Mouse (Mus musculus): ENCODE measurements around the gene Mycbpap. TPM values are rescaled to one million over a fixed set of nuclear protein-coding genes. Genes with fewer than 3 reads are reported as not detected.

Mycbpap gene
- total RNA-seq (2018; cell fraction: chromatin; rRNA removed) = 1 to 10 TPM in 13 of 26 experiments, under 1 TPM in 11, not detected in 2; 0.33 to 3.8 (median 1.1) TPM
- under 1 TPM in 22 of 26 experiments, not detected in 4; 0.03 to 0.94 (median 0.11) TPM for total RNA-seq (2018; cell fraction: cytosol; rRNA removed)
- total RNA-seq (2018; cell fraction: nucleus; rRNA removed) = 1 to 10 TPM in 5 of 26 experiments, under 1 TPM in 19, not detected in 2; 0.23 to 2.4 (median 0.55) TPM
- polyA plus RNA-seq (2018) = 0.11 to 0.23 TPM in 2 of 3 replicates, not detected in the other

GRCm38 (mm10) chr11:94521219-94521843 is at the start of gene Mycbpap:
Mycbpap (minus strand) TSS chr11:94521742.
- WGBS (ENCODE audit: missing documents) = 4% methylated on average over 41 of the region's 42 CpGs
- no peak within 1 kb of the TSS for H3K27ac ChIP-seq
- no peaks in the 10 kb centered on the region for H3K36me3 ChIP-seq (ENCODE audit: inconsistent target)
- no peaks in the 10 kb centered on the region for H3K79me2 ChIP-seq (ENCODE audit: inconsistent target)
- H3K4me3 ChIP-seq (ENCODE audit: inconsistent target) = peak within 1 kb of the TSS; percentile 17; the same call in 1 of the 2 replicates

- no peaks in the 10 kb centered on the region for H3K79me2 ChIP-seq (ENCODE audit: inconsistent target)
- WGBS (ENCODE audit: missing documents) = 41% methylated on average over 9 of the region's 9 CpGs
- H3K4me3 ChIP-seq (ENCODE audit: inconsistent target) = no peak overlapping the region
- no peak overlapping the region for H3K27ac ChIP-seq
- H3K36me3 ChIP-seq (ENCODE audit: inconsistent target) = no peaks in the 10 kb centered on the region
Measured at GRCm38 (mm10) chr11:94570612-94571011, 49.1 kb upstream of the Mycbpap start.

- Histone ChIP-seq H3K4me3 (ENCODE audit: inconsistent target) (no peak overlapping the region), H3K36me3 (ENCODE audit: inconsistent target) (no peaks in the 10 kb centered on the region), H3K27ac (no peak overlapping the region), H3K79me2 (ENCODE audit: inconsistent target) (no peaks in the 10 kb centered on the region)
- 93% methylated on average over 7 of the region's 7 CpGs for WGBS (ENCODE audit: missing documents)
Measured at GRCm38 (mm10) chr11:94567326-94567725, 45.8 kb upstream of the Mycbpap start.

GRCm38 (mm10) chr11:94566534-94566933 is 45.0 kb upstream of the Mycbpap start:
- H3K27ac ChIP-seq = no peak overlapping the region
- WGBS (ENCODE audit: missing documents) = 97% methylated on average over 6 of the region's 6 CpGs
- no peaks in the 10 kb centered on the region for H3K79me2 ChIP-seq (ENCODE audit: inconsistent target)
- H3K4me3 ChIP-seq (ENCODE audit: inconsistent target) = no peak overlapping the region
- H3K36me3 ChIP-seq (ENCODE audit: inconsistent target) = no peaks in the 10 kb centered on the region

GRCm38 (mm10) chr11:94565151-94565479 is 43.6 kb upstream of the Mycbpap start:
- Histone ChIP-seq H3K79me2 (ENCODE audit: inconsistent target) (no peaks in the 10 kb centered on the region), H3K36me3 (ENCODE audit: inconsistent target) (no peaks in the 10 kb centered on the region), H3K27ac (no peak overlapping the region), H3K4me3 (ENCODE audit: inconsistent target) (no peak overlapping the region)
- 50% methylated on average over 16 of the region's 16 CpGs for WGBS (ENCODE audit: missing documents)

- no peak within 1 kb of the TSS for H3K27ac ChIP-seq
- H3K4me3 ChIP-seq (ENCODE audit: inconsistent target) = no peak within 1 kb of the TSS
- no peaks in the 10 kb centered on the region for H3K79me2 ChIP-seq (ENCODE audit: inconsistent target)
- no peaks in the 10 kb centered on the region for H3K36me3 ChIP-seq (ENCODE audit: inconsistent target)
- 13% methylated on average over 34 of the region's 35 CpGs for WGBS (ENCODE audit: missing documents)
Measured at GRCm38 (mm10) chr11:94564437-94565150, 43.1 kb upstream of the Mycbpap start, which contains the start of gene Chad. Chad (plus strand) TSS chr11:94565047.

GRCm38 (mm10) chr11:94563821-94564220 is 42.3 kb upstream of the Mycbpap start:
- Histone ChIP-seq H3K27ac (no peak overlapping the region), H3K36me3 (ENCODE audit: inconsistent target) (no peaks in the 10 kb centered on the region), H3K4me3 (ENCODE audit: inconsistent target) (no peak overlapping the region), H3K79me2 (ENCODE audit: inconsistent target) (no peaks in the 10 kb centered on the region)
- 28% methylated on average over 5 of the region's 5 CpGs for WGBS (ENCODE audit: missing documents)

- Histone ChIP-seq H3K4me3 (ENCODE audit: inconsistent target) (no peak overlapping the region), H3K79me2 (ENCODE audit: inconsistent target) (no peaks in the 10 kb centered on the region), H3K27ac (no peak overlapping the region), H3K36me3 (ENCODE audit: inconsistent target) (no peaks in the 10 kb centered on the region)
- WGBS (ENCODE audit: missing documents) = 94% methylated on average over 5 of the region's 5 CpGs
Measured at GRCm38 (mm10) chr11:94563383-94563782, 41.8 kb upstream of the Mycbpap start.

- 97% methylated on average over 3 of the region's 3 CpGs for WGBS (ENCODE audit: missing documents)
Measured at GRCm38 (mm10) chr11:94558226-94558625, 36.7 kb upstream of the Mycbpap start.

GRCm38 (mm10) chr11:94550442-94550744 is 28.9 kb upstream of the Mycbpap start:
- H3K36me3 ChIP-seq (ENCODE audit: inconsistent target) = no peaks in the 10 kb centered on the region
- WGBS (ENCODE audit: missing documents) = 45% methylated on average over 5 of the region's 5 CpGs
- H3K27ac ChIP-seq = no peak overlapping the region
- H3K4me3 ChIP-seq (ENCODE audit: inconsistent target) = no peak overlapping the region
- H3K79me2 ChIP-seq (ENCODE audit: inconsistent target) = no peaks in the 10 kb centered on the region

More at GRCm38 (mm10) chr11:94558226-94558625, 36.7 kb upstream of the Mycbpap start:
- H3K27ac ChIP-seq = no peak overlapping the region
- H3K36me3 ChIP-seq (ENCODE audit: inconsistent target) = no peaks in the 10 kb centered on the region
- H3K4me3 ChIP-seq (ENCODE audit: inconsistent target) = no peak overlapping the region
- no peaks in the 10 kb centered on the region for H3K79me2 ChIP-seq (ENCODE audit: inconsistent target)

- H3K36me3 ChIP-seq (ENCODE audit: inconsistent target) = no peaks in the 10 kb centered on the region
- H3K4me3 ChIP-seq (ENCODE audit: inconsistent target) = no peak overlapping the region
Measured at GRCm38 (mm10) chr11:94549691-94550441, 28.3 kb upstream of the Mycbpap start.

GRCm38 (mm10) chr11:94548888-94549690 is 27.5 kb upstream of the Mycbpap start, which contains the start of gene Rsad1:
Rsad1 (minus strand) TSS chr11:94549255.
- H3K27ac ChIP-seq = peak within 1 kb of the TSS; percentile 33
- peak within 1 kb of the TSS; percentile 49 for H3K4me3 ChIP-seq (ENCODE audit: inconsistent target)
- no peaks in the 10 kb centered on the region for H3K36me3 ChIP-seq (ENCODE audit: inconsistent target)
- no peaks in the 10 kb centered on the region for H3K79me2 ChIP-seq (ENCODE audit: inconsistent target)
- WGBS (ENCODE audit: missing documents) = 3% methylated on average over 39 of the region's 49 CpGs

More at GRCm38 (mm10) chr11:94549691-94550441, 28.3 kb upstream of the Mycbpap start:
- 32% methylated on average over 7 of the region's 10 CpGs for WGBS (ENCODE audit: missing documents)
- H3K27ac ChIP-seq = no peak overlapping the region
- no peaks in the 10 kb centered on the region for H3K79me2 ChIP-seq (ENCODE audit: inconsistent target)

- no peaks in the 10 kb centered on the region for H3K36me3 ChIP-seq (ENCODE audit: inconsistent target)
- no peaks in the 10 kb centered on the region for H3K79me2 ChIP-seq (ENCODE audit: inconsistent target)
- peak overlapping the region; percentile 49 for H3K4me3 ChIP-seq (ENCODE audit: inconsistent target)
- 5% methylated on average over 24 of the region's 24 CpGs for WGBS (ENCODE audit: missing documents)
- H3K27ac ChIP-seq = peak overlapping the region; percentile 33
Measured at GRCm38 (mm10) chr11:94548041-94548784, 26.7 kb upstream of the Mycbpap start.
